Mouse (Mus musculus) lung, postnatal 0 days (tissue): ENCODE measurements around the gene Lypd6b. TPM values are rescaled to one million over a fixed set of nuclear protein-coding genes. Genes with fewer than 3 reads are reported as not detected.

Experiments used
- ATAC-seq: fragments of 200-750 bp; cut with Nextera tagmentation; 2 replicates; pipeline ENCODE4 v1.8.0; 2017; ENCODE audit warnings: moderate library complexity
- DNase-seq: peaks from one replicate; pipeline ENCODE4 v3.0.0-alpha.2; 2016; ENCODE audit warnings: low spot score
- H3K27ac ChIP-seq: fragments of 300-500 bp; sonication (generic); 2 replicates; pipeline ENCODE4 v1.5.1; 2014; ENCODE audit warnings: antibody characterized with exemption, mild to moderate bottlenecking, low read length, mixed read lengths
- H3K27me3 ChIP-seq: fragments of 300-500 bp; sonication (generic); replicated peaks from 2 replicates; pipeline ENCODE4 v1.6.1; 2014; ENCODE audit warnings: low read length, mixed read lengths; ENCODE audit not compliant: insufficient read depth
- H3K36me3 ChIP-seq: fragments of 300-500 bp; sonication (generic); 2 replicates; pipeline ENCODE4 v1.6.1; 2014; ENCODE audit warnings: low read length, mixed read lengths; ENCODE audit not compliant: insufficient read depth
- H3K4me1 ChIP-seq: fragments of 300-500 bp; sonication (generic); 2 replicates; pipeline ENCODE4 v1.6.1; 2014; ENCODE audit warnings: antibody characterized with exemption, low read depth, low read length, mixed read lengths; ENCODE audit not compliant: insufficient read depth
- H3K4me2 ChIP-seq: fragments of 300-500 bp; sonication (generic); replicated peaks from 2 replicates; pipeline ENCODE4 v1.6.1; 2014; ENCODE audit warnings: low read depth, mild to moderate bottlenecking, low read length, moderate library complexity, mixed read lengths
- H3K4me3 ChIP-seq: fragments of 300-500 bp; sonication (generic); 2 replicates; pipeline ENCODE4 v1.5.1; 2014; ENCODE audit warnings: low read depth, low read length
- H3K9ac ChIP-seq: fragments of 300-500 bp; sonication (generic); replicated peaks from 2 replicates; pipeline ENCODE4 v1.6.1; 2014; ENCODE audit warnings: low read depth, mild to moderate bottlenecking
- H3K9me3 ChIP-seq: fragments of 300-500 bp; sonication (generic); 2 replicates; pipeline ENCODE4 v1.6.1; 2016; ENCODE audit warnings: low read length, mixed read lengths
- CTCF ChIP-seq: IDR thresholded peaks from 2 replicates; pipeline ENCODE4 v1.5.1; 2016; ENCODE audit warnings: antibody characterized with exemption, mild to moderate bottlenecking
- EP300 ChIP-seq: IDR thresholded peaks from 2 replicates; pipeline ENCODE4 v1.6.1; 2016; ENCODE audit warnings: antibody characterized with exemption, mild to moderate bottlenecking, control low read depth
- WGBS: fragments of 180-500 bp; shearing (Covaris S2); extraction: QIAGEN DNeasy Blood & Tissue Kit; methylation state at CpG from one replicate; pipeline ENCODE4 v1.1.7; 2014; 5-methylcytosine and 5-hydroxymethylcytosine counted together
- polyA plus RNA-seq: library from polyadenylated mRNA; unstranded; fragments of >200 nt; fragmentation: Nextera tagmentation; extraction: Ambion mirVana; gene quantifications from 2 replicates; pipeline ENCODE4 v1.2.1, GENCODE M21; 2015

The Lypd6b gene
- polyA plus RNA-seq, result 3.9 and 5.0 TPM in 2 replicates

- Histone ChIP-seq H3K4me2 (peak within 1 kb of the TSS; percentile 92), H3K4me3 (peak within 1 kb of the TSS; percentile 51), H3K9me3 (no peaks in the 10 kb centered on the region), H3K36me3 (no peaks in the 10 kb centered on the region), H3K27ac (no peak within 1 kb of the TSS), H3K27me3 (peaks cover 12% of the 10 kb centered on the region; the same call in 1 of the 2 replicates), H3K4me1 (no peaks in the 10 kb centered on the region), H3K9ac (peak within 1 kb of the TSS; percentile 34; the same call in 1 of the 2 replicates)
- TF ChIP-seq EP300 (no peak), CTCF (no peak)
- ATAC-seq (peak; percentile 93), DNase-seq (peak; percentile 45)
- 3% methylated on average over 63 of the region's 79 CpGs for WGBS
Measured at GRCm38 (mm10) chr2:49787376-49788050, at the start of gene Lypd6b. Gene Lypd6b, plus strand, starts transcription at chr2:49787688.

- Histone ChIP-seq H3K9me3 (no peaks in the 10 kb centered on the region), H3K27me3 (no peaks in the 10 kb centered on the region), H3K36me3 (no peaks in the 10 kb centered on the region), H3K4me2 (no peak overlapping the region), H3K4me3 (no peak overlapping the region), H3K27ac (no peak overlapping the region), H3K9ac (no peak overlapping the region), H3K4me1 (no peaks in the 10 kb centered on the region)
- ATAC-seq, result peak; percentile 64
- DNase-seq, result peak; percentile 53
- TF ChIP-seq EP300 (no peak), CTCF (no peak)
- WGBS, result 51% methylated on average over 5 of the region's 5 CpGs
Measured at GRCm38 (mm10) chr2:49739046-49739445, 48.4 kb upstream of the Lypd6b start.

- Histone ChIP-seq H3K9me3 (no peaks in the 10 kb centered on the region), H3K4me2 (no peak overlapping the region), H3K27ac (no peak overlapping the region), H3K4me1 (no peaks in the 10 kb centered on the region), H3K9ac (no peak overlapping the region), H3K4me3 (no peak overlapping the region), H3K36me3 (no peaks in the 10 kb centered on the region), H3K27me3 (0 out of 2 replicates have a peak, but pooled peaks cover 3% of the 10 kb centered on the region)
- no peak for ATAC-seq
- no peak for TF ChIP-seq CTCF
- no peak for TF ChIP-seq EP300
- 44% methylated on average over 6 of the region's 6 CpGs for WGBS
- DNase-seq, result no peak
Measured at GRCm38 (mm10) chr2:49741026-49741425, 46.5 kb upstream of the Lypd6b start.

- Histone ChIP-seq H3K36me3 (no peaks in the 10 kb centered on the region), H3K4me3 (no peak overlapping the region), H3K4me2 (no peak overlapping the region), H3K27ac (no peak overlapping the region), H3K9me3 (no peaks in the 10 kb centered on the region), H3K9ac (no peak overlapping the region), H3K4me1 (no peaks in the 10 kb centered on the region), H3K27me3 (0 out of 2 replicates have a peak, but pooled peaks cover 3% of the 10 kb centered on the region)
- WGBS, result 66% methylated on average over 16 of the region's 16 CpGs
- TF ChIP-seq CTCF, result no peak
- TF ChIP-seq EP300, result no peak
- DNase-seq (no peak), ATAC-seq (no peak)
Measured at GRCm38 (mm10) chr2:49741895-49742734, 45.4 kb upstream of the Lypd6b start.

- H3K9ac ChIP-seq, result no peak overlapping the region
- H3K36me3 ChIP-seq, result no peaks in the 10 kb centered on the region
- H3K27me3 ChIP-seq, result 0 out of 2 replicates have a peak, but pooled peaks cover 3% of the 10 kb centered on the region
- no peak for DNase-seq
- ATAC-seq, result no peak
- no peak overlapping the region for H3K27ac ChIP-seq
- WGBS, result 68% methylated on average over 4 of the region's 4 CpGs
- no peaks in the 10 kb centered on the region for H3K4me1 ChIP-seq
- no peaks in the 10 kb centered on the region for H3K9me3 ChIP-seq
- TF ChIP-seq EP300, result no peak
- TF ChIP-seq CTCF, result no peak
- H3K4me3 ChIP-seq, result no peak overlapping the region
- H3K4me2 ChIP-seq, result no peak overlapping the region
Measured at GRCm38 (mm10) chr2:49742919-49743318, 44.6 kb upstream of the Lypd6b start.

GRCm38 (mm10) chr2:49743775-49744174 lies 43.7 kb upstream of the Lypd6b start:
- ATAC-seq, result no peak
- Histone ChIP-seq H3K36me3 (no peaks in the 10 kb centered on the region), H3K27me3 (0 out of 2 replicates have a peak, but pooled peaks cover 3% of the 10 kb centered on the region), H3K9me3 (no peaks in the 10 kb centered on the region), H3K4me1 (no peaks in the 10 kb centered on the region), H3K4me3 (no peak overlapping the region), H3K27ac (no peak overlapping the region), H3K9ac (no peak overlapping the region), H3K4me2 (no peak overlapping the region)
- 62% methylated on average over 6 of the region's 6 CpGs for WGBS
- TF ChIP-seq EP300 (no peak), CTCF (no peak)
- no peak for DNase-seq
